ENCODE assay signal across 8 mouse cellular contexts in the genomic region with DNA sequence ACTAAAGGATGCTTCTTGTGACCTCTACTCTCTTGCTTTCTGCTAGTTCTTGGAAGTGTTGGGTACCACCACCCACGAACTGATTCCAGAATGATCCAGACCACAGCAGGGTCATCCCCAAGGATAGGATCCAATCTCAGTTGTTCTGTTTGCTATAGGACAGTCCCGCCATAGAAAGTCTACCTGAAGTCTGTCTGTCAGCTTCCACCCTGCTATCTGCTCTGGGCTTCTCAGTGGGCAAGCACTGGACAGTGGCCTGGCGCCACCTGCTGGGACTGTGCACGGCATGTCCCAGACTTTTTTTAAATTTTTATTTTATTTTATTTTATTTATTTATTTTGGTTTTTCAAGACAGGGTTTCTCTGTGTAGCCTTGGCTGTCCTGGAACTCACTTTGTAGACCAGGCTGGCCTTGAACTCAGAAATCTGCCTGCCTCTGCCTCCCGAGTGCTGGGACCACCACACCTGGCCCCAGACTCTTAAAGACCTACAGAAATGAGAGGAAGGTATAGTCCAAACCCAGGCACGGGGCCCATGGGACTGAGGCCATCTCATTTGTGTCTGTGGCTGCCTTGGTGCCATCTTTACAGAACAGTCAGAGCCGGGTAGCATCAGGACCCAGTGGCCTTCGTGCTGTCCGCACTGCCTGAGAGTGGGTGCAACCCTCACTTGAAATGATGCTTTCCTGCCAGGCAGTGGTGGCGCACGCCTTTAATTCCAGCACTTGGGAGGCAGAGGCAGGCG. TPM values are rescaled to one million over a fixed set of nuclear protein-coding genes. Genes with fewer than 3 reads are reported as not detected.
DNase-seq lines count a peak whose midpoint lies in the region; ATAC-seq lines count a peak whose summit lies in the region.

No protein-coding gene starts in this region.

- H3K9me3 ChIP-seq in hindbrain, embryonic 11.5 days (ENCODE audit: control insufficient read depth, low read length): no peaks in the 10 kb centered on the region
- no peaks in the 10 kb centered on the region for H3K9me3 ChIP-seq in hindbrain, embryonic 16.5 days (ENCODE audit: control insufficient read depth, low read length)
- H3K9me3 ChIP-seq in forebrain, embryonic 13.5 days (replicated peaks): no peaks in the 10 kb centered on the region

- peak; percentile 65 for DNase-seq in hindbrain, embryonic 11.5 days (ENCODE audit: low spot score)
- peak; percentile 57 to 60 for DNase-seq in B cell, adult 2 months
- peak; percentile 82 for DNase-seq in adrenal gland, postnatal 10 days
- peak; percentile 81 for DNase-seq in gastrocnemius, postnatal 10 days
- peak; percentile 54 to 57 for DNase-seq in left cerebral cortex, postnatal 36 days (ENCODE audit: low spot score in 2 of 2)
- DNase-seq in right cerebral cortex, adult 2 months (ENCODE audit: low spot score in 2 of 2): peak; percentile 71 to 76

- no peak for ATAC-seq in hindbrain, embryonic 11.5 days (ENCODE audit: low FRiP score)
- no peak for ATAC-seq in hindbrain, embryonic 16.5 days
- ATAC-seq in forebrain, embryonic 13.5 days: no peak

- H3K27ac ChIP-seq in hindbrain, embryonic 11.5 days (ENCODE audit: low read depth, low read length): no peak overlapping the region
- H3K27ac ChIP-seq in hindbrain, embryonic 16.5 days (ENCODE audit: low read depth, low read length): no peak overlapping the region
- no peak overlapping the region for H3K27ac ChIP-seq in forebrain, embryonic 13.5 days

- peaks cover 8% of the 10 kb centered on the region; the same call in 1 of the 2 replicates for H3K4me1 ChIP-seq in hindbrain, embryonic 11.5 days (replicated peaks; ENCODE audit: control insufficient read depth, insufficient read depth, low read length)
- H3K4me1 ChIP-seq in hindbrain, embryonic 16.5 days (ENCODE audit: control insufficient read depth, insufficient read depth, low read depth, low read length): peaks cover 12% of the 10 kb centered on the region
- H3K4me1 ChIP-seq in forebrain, embryonic 13.5 days: peaks cover 22% of the 10 kb centered on the region

- no peak overlapping the region for H3K4me3 ChIP-seq in hindbrain, embryonic 11.5 days (ENCODE audit: low read depth, low read length)
- H3K4me3 ChIP-seq in hindbrain, embryonic 16.5 days (ENCODE audit: low read length): no peak overlapping the region
- H3K4me3 ChIP-seq in forebrain, embryonic 13.5 days: no peak overlapping the region

- intact Hi-C loops in left cerebral cortex, postnatal 36 days (cut with DNase I): loop anchor here (1.0 to 10.0 kb wide), 4 partner anchors 87 to 307 kb away; a partner anchor contains a TSS

- 67% methylated on average over 12 of the region's 12 CpGs for WGBS in hindbrain, embryonic 11.5 days
- 66% methylated on average over 12 of the region's 12 CpGs for WGBS in hindbrain, embryonic 16.5 days
- 67% methylated on average over 12 of the region's 12 CpGs for WGBS in forebrain, embryonic 13.5 days

- H3K27me3 ChIP-seq in hindbrain, embryonic 11.5 days (ENCODE audit: control insufficient read depth, insufficient read depth, low read length): no peaks in the 10 kb centered on the region
- H3K27me3 ChIP-seq in hindbrain, embryonic 16.5 days (replicated peaks; ENCODE audit: control insufficient read depth, insufficient read depth, low read length): no peaks in the 10 kb centered on the region
- H3K27me3 ChIP-seq in forebrain, embryonic 13.5 days: no peaks in the 10 kb centered on the region

- no peak overlapping the region for H3K4me2 ChIP-seq in hindbrain, embryonic 11.5 days (replicated peaks; ENCODE audit: low read depth, low read length)
- no peak overlapping the region for H3K4me2 ChIP-seq in hindbrain, embryonic 16.5 days (ENCODE audit: low read length)
- H3K4me2 ChIP-seq in forebrain, embryonic 13.5 days: no peak overlapping the region

- no peak overlapping the region for H3K9ac ChIP-seq in hindbrain, embryonic 11.5 days (ENCODE audit: low read depth, low read length)
- H3K9ac ChIP-seq in hindbrain, embryonic 16.5 days (ENCODE audit: low read depth, low read length): no peak overlapping the region; the same call in 1 of the 2 replicates
- H3K9ac ChIP-seq in forebrain, embryonic 13.5 days: no peak overlapping the region

- no peaks in the 10 kb centered on the region; the same call in 1 of the 2 replicates for H3K36me3 ChIP-seq in hindbrain, embryonic 11.5 days (ENCODE audit: control insufficient read depth, insufficient read depth, low read length)
- peaks cover 3% of the 10 kb centered on the region; the same call in 1 of the 2 replicates for H3K36me3 ChIP-seq in hindbrain, embryonic 16.5 days (ENCODE audit: control insufficient read depth, insufficient read depth, low read length)
- peaks cover 11% of the 10 kb centered on the region for H3K36me3 ChIP-seq in forebrain, embryonic 13.5 days (ENCODE audit: poor library complexity, severe bottlenecking)

RNA-seq across cellular contexts. Expression of a gene that starts 19.0 kb away (rescaled TPM):
- polyA plus RNA-seq in hindbrain, embryonic 11.5 days (2014; fragmentation: Nextera tagmentation; extraction: Ambion mirVana): 5.7 and 7.2 TPM in 2 replicates
- polyA plus RNA-seq in hindbrain, embryonic 16.5 days (2015; fragmentation: Nextera tagmentation; extraction: Ambion mirVana): 24.5 and 25.8 TPM in 2 replicates
- total RNA-seq in adrenal gland, postnatal 10 days (2021): 10 to 100 TPM; 19.9 to 31.0 TPM
- 10 to 100 TPM; 13.4 to 14.5 TPM for total RNA-seq in gastrocnemius, postnatal 10 days (2021)
- total RNA-seq in left cerebral cortex, postnatal 36 days (2021): 10 to 100 TPM; 69.8 to 75.7 TPM
- polyA plus RNA-seq in forebrain, embryonic 13.5 days (2015; fragmentation: Nextera tagmentation; extraction: Ambion mirVana): 9.4 and 10.6 TPM in 2 replicates
